Comparison of ENCODE assay signal across 24 mouse cellular contexts in genomic region chr19:56095873-56096272, GRCm38 (mm10).
DNase-seq lines count a peak whose midpoint lies in the region; TF ChIP-seq lines count a peak whose summit lies in the region.
"Had no signal": no experiment of that assay in that cellular context is flagged by ENCODE, and none has a peak within 500 bp of the region (broad histone marks: within the 10 kb centered on the region; RNA-seq: fewer than 3 reads in every experiment).

No protein-coding gene starts in this region.

- no peaks in the 10 kb centered on the region for H3K4me1 ChIP-seq in lung, adult 2 months (ENCODE audit: control insufficient read depth, insufficient read depth, low read length)
- H3K4me1 ChIP-seq in embryonic facial prominence, embryonic 10.5 days: no peaks in the 10 kb centered on the region
- H3K4me1 ChIP-seq: forebrain, embryonic 10.5 days; hindbrain, embryonic 12.5 days had no signal

- TF ChIP-seq CTCF in lung, adult 2 months (IDR thresholded peaks at IDR 0.05; ENCODE audit: insufficient read depth, low read length): no peak

- DNase-seq in lung, postnatal 10 days: peak; percentile 54
- DNase-seq in lung, adult 2 months: no peak
- peak; percentile 92 for DNase-seq in adipocyte (ENCODE audit: low spot score)
- peak; percentile 8 for DNase-seq in lung, postnatal 25 days (ENCODE audit: low spot score)
- no peak for DNase-seq in B cell, adult 2 months
- DNase-seq in embryonic facial prominence, embryonic 10.5 days (ENCODE audit: low spot score): no peak
- no peak for DNase-seq in adrenal gland, adult 2 months
- DNase-seq: adrenal gland, postnatal 36 days; cerebellum, adult 18-20 months; cerebellum, postnatal 10 days; gastrocnemius, adult 2 months; gastrocnemius, postnatal 36 days; heart, adult 18-20 months; heart, postnatal 36 days; kidney, adult 11 months; kidney, postnatal 14 days; layer of hippocampus, adult 9-11 months; midbrain, embryonic 14.5 days; thymus, adult 2 months; thymus, postnatal 4 days had no signal

- WGBS in lung, adult 2 months: 40% methylated on average over 6 of the region's 6 CpGs
- WGBS in embryonic facial prominence, embryonic 10.5 days: 82% methylated on average over 6 of the region's 6 CpGs

- H3K4me3 ChIP-seq in lung, adult 2 months (replicated peaks; ENCODE audit: extremely low read depth, low read depth, low read length): no peak overlapping the region
- H3K4me3 ChIP-seq in embryonic facial prominence, embryonic 10.5 days: no peak overlapping the region
- H3K4me3 ChIP-seq: embryonic facial prominence, embryonic 13.5 days; forebrain, embryonic 10.5 days; gastrocnemius, adult 2 months; hindbrain, embryonic 12.5 days; limb, embryonic 12.5 days had no signal

- no peak for TF ChIP-seq POLR2A in lung, adult 2 months (IDR thresholded peaks at IDR 0.05; ENCODE audit: borderline replicate concordance, extremely low read depth, low read depth, low read length)

- peaks cover 17% of the 10 kb centered on the region for H3K9me3 ChIP-seq in embryonic facial prominence, embryonic 10.5 days
- H3K9me3 ChIP-seq: hindbrain, embryonic 12.5 days had no signal

- H3K27ac ChIP-seq in embryonic facial prominence, embryonic 10.5 days (replicated peaks): no peak overlapping the region
- H3K27ac ChIP-seq: embryonic facial prominence, embryonic 13.5 days; forebrain, embryonic 10.5 days; gastrocnemius, adult 2 months; hindbrain, embryonic 12.5 days had no signal

- peaks cover 56% of the 10 kb centered on the region for H3K27me3 ChIP-seq in embryonic facial prominence, embryonic 10.5 days (replicated peaks; ENCODE audit: low read depth, poor library complexity, severe bottlenecking)

- no peaks in the 10 kb centered on the region; the same call in 1 of the 2 replicates for H3K36me3 ChIP-seq in embryonic facial prominence, embryonic 10.5 days (replicated peaks)
- H3K36me3 ChIP-seq: embryonic facial prominence, embryonic 13.5 days; forebrain, embryonic 10.5 days; hindbrain, embryonic 12.5 days; limb, embryonic 12.5 days had no signal

Comparison
In these comparisons a context has a peak if more than half of its experiments do, and no peak if none do; other contexts are left out.
1. DNase-seq: peak in lung, postnatal 10 days (single experiment), adipocyte (single experiment) and lung, postnatal 25 days (single experiment); none in lung, adult 2 months (single experiment), B cell, adult 2 months (0 of 2), embryonic facial prominence, embryonic 10.5 days (single experiment) and adrenal gland, adult 2 months (single experiment).